Mouse (Mus musculus) G1E (cell line): ENCODE measurements around the gene Igsf9b.

Experiments used
- CTCF ChIP-seq: IDR thresholded peaks from 2 replicates; pipeline ENCODE4 v1.5.1; 2012; ENCODE audit warnings: low read depth, low read length, inconsistent platforms, mixed read lengths
- POLR2AphosphoS5 ChIP-seq: IDR thresholded peaks from 2 replicates; pipeline ENCODE4 v1.6.1; 2012; ENCODE audit warnings: low read depth, low read length, inconsistent platforms; ENCODE audit not compliant: insufficient replicate concordance

GRCm38 (mm10) chr9:27334895-27335294 is 35.9 kb downstream of the Igsf9b start:
- no peak for TF ChIP-seq POLR2AphosphoS5
- TF ChIP-seq CTCF = no peak
